Mouse (Mus musculus) lung, postnatal 0 days (tissue): ENCODE measurements around the gene Spata20. TPM values are rescaled to one million over a fixed set of nuclear protein-coding genes. Genes with fewer than 3 reads are reported as not detected.

Source experiments
- ATAC-seq: fragments of 200-750 bp; cut with Nextera tagmentation; 2 replicates; pipeline ENCODE4 v1.8.0; 2017; ENCODE audit warnings: moderate library complexity
- DNase-seq: peaks from one replicate; pipeline ENCODE4 v3.0.0-alpha.2; 2016; ENCODE audit warnings: low spot score
- H3K27ac ChIP-seq: fragments of 300-500 bp; sonication (generic); 2 replicates; pipeline ENCODE4 v1.5.1; 2014; ENCODE audit warnings: antibody characterized with exemption, mild to moderate bottlenecking, low read length, mixed read lengths
- H3K27me3 ChIP-seq: fragments of 300-500 bp; sonication (generic); replicated peaks from 2 replicates; pipeline ENCODE4 v1.6.1; 2014; ENCODE audit warnings: low read length, mixed read lengths; ENCODE audit not compliant: insufficient read depth
- H3K36me3 ChIP-seq: fragments of 300-500 bp; sonication (generic); 2 replicates; pipeline ENCODE4 v1.6.1; 2014; ENCODE audit warnings: low read length, mixed read lengths; ENCODE audit not compliant: insufficient read depth
- H3K4me1 ChIP-seq: fragments of 300-500 bp; sonication (generic); 2 replicates; pipeline ENCODE4 v1.6.1; 2014; ENCODE audit warnings: antibody characterized with exemption, low read depth, low read length, mixed read lengths; ENCODE audit not compliant: insufficient read depth
- H3K4me2 ChIP-seq: fragments of 300-500 bp; sonication (generic); replicated peaks from 2 replicates; pipeline ENCODE4 v1.6.1; 2014; ENCODE audit warnings: low read depth, mild to moderate bottlenecking, low read length, moderate library complexity, mixed read lengths
- H3K4me3 ChIP-seq: fragments of 300-500 bp; sonication (generic); 2 replicates; pipeline ENCODE4 v1.5.1; 2014; ENCODE audit warnings: low read depth, low read length
- H3K9ac ChIP-seq: fragments of 300-500 bp; sonication (generic); replicated peaks from 2 replicates; pipeline ENCODE4 v1.6.1; 2014; ENCODE audit warnings: low read depth, mild to moderate bottlenecking
- H3K9me3 ChIP-seq: fragments of 300-500 bp; sonication (generic); 2 replicates; pipeline ENCODE4 v1.6.1; 2016; ENCODE audit warnings: low read length, mixed read lengths
- CTCF ChIP-seq: IDR thresholded peaks from 2 replicates; pipeline ENCODE4 v1.5.1; 2016; ENCODE audit warnings: antibody characterized with exemption, mild to moderate bottlenecking
- EP300 ChIP-seq: IDR thresholded peaks from 2 replicates; pipeline ENCODE4 v1.6.1; 2016; ENCODE audit warnings: antibody characterized with exemption, mild to moderate bottlenecking, control low read depth
- WGBS: fragments of 180-500 bp; shearing (Covaris S2); extraction: QIAGEN DNeasy Blood & Tissue Kit; methylation state at CpG from one replicate; pipeline ENCODE4 v1.1.7; 2014; 5-methylcytosine and 5-hydroxymethylcytosine counted together
- polyA plus RNA-seq: library from polyadenylated mRNA; unstranded; fragments of >200 nt; fragmentation: Nextera tagmentation; extraction: Ambion mirVana; gene quantifications from 2 replicates; pipeline ENCODE4 v1.2.1, GENCODE M21; 2015

The Spata20 gene
- polyA plus RNA-seq, 1 experiment from 2014 or later, result 0.14 TPM

DNA sequence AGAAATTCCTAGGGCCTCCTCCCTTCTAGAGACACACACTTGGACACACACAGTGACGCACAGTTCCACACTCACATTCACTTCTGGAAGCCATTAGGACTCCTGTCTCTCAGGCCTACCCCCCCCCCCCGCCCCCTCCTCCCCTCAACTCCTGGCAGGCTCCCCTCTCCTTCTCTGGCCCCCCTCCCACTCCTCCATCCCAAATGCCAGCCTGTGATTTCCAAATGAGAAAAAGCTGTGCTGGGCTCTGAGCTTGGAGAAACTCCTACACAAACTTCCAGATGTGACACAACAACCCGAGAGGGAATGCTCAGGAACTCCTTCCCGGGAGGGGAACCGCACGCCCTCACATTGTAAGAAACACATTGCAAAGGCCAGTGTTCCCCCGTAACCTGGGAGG is 15.6 kb downstream of the Spata20 start:
- TF ChIP-seq EP300, result no peak
- no peak for TF ChIP-seq CTCF
- Histone ChIP-seq H3K9ac (no peak overlapping the region), H3K4me3 (no peak overlapping the region), H3K9me3 (no peaks in the 10 kb centered on the region), H3K4me1 (peaks cover 20% of the 10 kb centered on the region), H3K36me3 (no peaks in the 10 kb centered on the region), H3K27me3 (peaks cover 16% of the 10 kb centered on the region), H3K27ac (no peak overlapping the region), H3K4me2 (no peak overlapping the region)
- peak; percentile 39 for DNase-seq
- WGBS, result 47% methylated on average over 7 of the region's 7 CpGs
- ATAC-seq, result no peak

DNA sequence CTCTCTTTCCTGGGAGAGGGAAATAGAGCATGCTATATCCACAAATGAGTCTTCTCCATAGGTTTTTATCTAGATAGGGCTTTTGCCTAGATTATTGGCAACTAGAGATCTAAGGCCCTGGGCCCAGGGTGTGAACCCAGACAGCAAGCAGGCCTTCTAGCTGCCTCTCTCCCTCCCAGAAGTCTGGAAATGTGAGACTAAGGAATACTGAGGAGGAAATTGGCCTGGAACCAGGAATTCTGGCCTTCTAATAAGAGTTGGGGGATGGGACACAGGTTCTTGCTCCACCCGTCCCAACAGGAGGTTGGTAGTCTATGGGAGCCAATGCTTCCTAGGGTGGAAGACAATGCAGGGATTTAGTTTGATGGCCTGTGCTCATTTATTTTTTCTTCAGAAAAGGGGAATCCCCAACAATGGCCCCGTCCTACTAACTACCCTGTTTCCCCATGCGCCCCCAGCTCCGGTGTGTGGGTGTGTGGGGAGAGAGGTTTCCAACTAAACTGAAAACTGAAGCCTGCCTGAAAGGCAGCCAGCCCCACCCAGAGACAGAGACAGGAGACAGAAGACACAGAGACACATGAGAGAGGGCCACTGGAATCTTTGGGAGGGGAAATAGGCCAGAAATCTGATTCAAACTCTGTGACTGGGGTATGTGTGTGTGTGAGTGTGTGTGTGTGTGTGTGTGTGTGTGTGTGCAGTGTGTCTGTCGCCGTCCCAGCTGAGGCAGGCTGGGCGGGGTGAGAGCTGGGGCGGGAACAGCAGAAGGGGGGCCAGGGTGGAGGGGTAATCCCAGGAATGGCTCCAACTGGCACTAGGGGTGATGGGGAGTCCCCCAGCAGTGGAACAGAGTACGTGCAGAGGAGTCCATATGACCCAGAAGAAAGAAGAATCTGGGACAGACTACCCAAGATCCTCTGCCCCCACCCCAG is 16.6 kb downstream of the Spata20 start:
- no peak overlapping the region for H3K4me2 ChIP-seq
- no peaks in the 10 kb centered on the region for H3K9me3 ChIP-seq
- no peak overlapping the region for H3K9ac ChIP-seq
- no peaks in the 10 kb centered on the region for H3K36me3 ChIP-seq
- no peak overlapping the region for H3K4me3 ChIP-seq
- H3K27me3 ChIP-seq, result peaks cover 13% of the 10 kb centered on the region; the same call in 1 of the 2 replicates
- peak overlapping the region; percentile 51 for H3K27ac ChIP-seq
- DNase-seq (peak; percentile 55), ATAC-seq (peak; percentile 46)
- H3K4me1 ChIP-seq, result peaks cover 18% of the 10 kb centered on the region
- no peak for TF ChIP-seq CTCF
- TF ChIP-seq EP300, result no peak; the same call in 1 of the 2 replicates
- 43% methylated on average over 8 of the region's 9 CpGs for WGBS

DNA sequence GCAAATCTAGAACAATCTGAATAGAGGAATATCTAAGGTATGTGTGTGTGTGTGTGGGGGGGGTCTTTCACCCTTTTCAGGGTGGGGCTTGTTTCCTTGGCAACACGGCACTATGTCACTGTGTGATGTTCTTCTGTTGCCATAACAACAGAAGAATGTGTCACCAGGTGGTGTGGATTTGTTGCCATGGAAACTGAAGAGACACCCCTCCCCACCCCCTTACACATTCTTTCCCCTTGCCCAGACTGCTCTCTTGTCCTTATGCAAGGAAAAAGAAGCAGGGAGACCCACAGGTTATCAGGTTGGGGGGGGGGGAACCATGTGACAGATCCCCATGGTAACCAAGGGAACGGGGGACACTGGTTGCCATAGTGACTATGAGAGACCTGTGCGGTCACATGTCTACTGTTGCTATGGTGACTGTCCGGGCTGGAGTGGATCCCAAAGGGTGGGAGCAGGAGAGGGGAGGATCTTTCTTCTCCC is 17.4 kb downstream of the Spata20 start:
- peaks cover 15% of the 10 kb centered on the region for H3K4me1 ChIP-seq
- H3K9ac ChIP-seq, result no peak overlapping the region
- no peaks in the 10 kb centered on the region for H3K36me3 ChIP-seq
- DNase-seq, result peak; percentile 41
- H3K27ac ChIP-seq, result no peak overlapping the region
- WGBS, result 28% methylated on average over 4 of the region's 4 CpGs
- no peak for TF ChIP-seq CTCF
- TF ChIP-seq EP300, result no peak
- no peaks in the 10 kb centered on the region for H3K9me3 ChIP-seq
- H3K27me3 ChIP-seq, result peaks cover 11% of the 10 kb centered on the region; the same call in 1 of the 2 replicates
- H3K4me2 ChIP-seq, result no peak overlapping the region
- no peak overlapping the region for H3K4me3 ChIP-seq
- no peak for ATAC-seq

DNA sequence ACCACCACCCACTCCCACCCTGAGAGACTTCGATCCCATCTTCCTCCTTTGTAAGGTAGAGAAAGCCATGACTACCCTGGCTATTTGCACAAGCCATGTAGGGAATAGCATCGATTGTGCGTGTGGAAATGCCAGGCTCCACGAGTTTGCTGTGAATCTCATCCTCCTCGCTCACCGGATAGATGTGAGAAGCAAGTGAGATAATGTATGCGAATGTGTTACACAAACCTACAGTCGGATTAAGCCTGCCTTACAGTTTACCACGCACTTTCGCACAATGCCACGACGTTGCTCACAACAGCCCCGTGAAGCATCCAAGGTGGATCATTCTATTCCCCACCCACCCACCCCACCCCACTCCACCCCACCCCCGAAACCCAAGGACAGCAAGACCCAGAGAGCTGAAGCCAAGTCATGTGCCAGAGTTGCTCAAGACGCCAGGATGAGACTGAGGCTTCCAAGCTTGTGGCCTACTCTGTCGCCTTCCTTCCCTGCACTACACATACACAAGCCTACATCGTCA is 19.6 kb downstream of the Spata20 start:
- no peaks in the 10 kb centered on the region for H3K36me3 ChIP-seq
- no peaks in the 10 kb centered on the region for H3K27me3 ChIP-seq
- WGBS, result 82% methylated on average over 16 of the region's 17 CpGs
- ATAC-seq (peak; percentile 41), DNase-seq (peak; percentile 56)
- no peak overlapping the region for H3K4me3 ChIP-seq
- H3K9ac ChIP-seq, result no peak overlapping the region
- TF ChIP-seq EP300, result no peak
- TF ChIP-seq CTCF, result no peak
- H3K4me2 ChIP-seq, result no peak overlapping the region
- H3K9me3 ChIP-seq, result no peaks in the 10 kb centered on the region
- H3K4me1 ChIP-seq, result peaks cover 9% of the 10 kb centered on the region; the same call in 1 of the 2 replicates
- no peak overlapping the region for H3K27ac ChIP-seq

DNA sequence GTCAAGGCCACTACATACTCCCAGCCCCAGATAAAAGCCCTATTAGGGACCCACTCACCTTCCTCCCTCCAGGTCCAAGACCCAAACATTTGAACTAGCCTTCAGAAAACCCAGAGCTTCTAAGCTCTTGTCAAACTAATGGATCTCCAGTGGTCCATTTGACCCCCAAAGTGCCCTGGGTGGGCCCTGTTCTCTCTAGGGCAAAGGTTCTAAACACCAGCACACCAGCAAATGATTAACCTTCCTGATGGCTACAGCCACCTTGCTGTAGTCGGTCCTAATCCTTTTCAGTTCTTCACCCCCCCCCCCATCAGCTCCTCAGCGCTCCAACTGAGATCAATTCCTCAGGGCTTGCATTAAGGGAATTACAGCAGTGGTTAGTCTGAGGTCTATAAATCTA is 21.8 kb downstream of the Spata20 start:
- TF ChIP-seq EP300 (no peak), CTCF (no peak)
- H3K4me1 ChIP-seq, result peaks cover 5% of the 10 kb centered on the region; the same call in 1 of the 2 replicates
- WGBS, result 53% methylated on average over 2 of the region's 2 CpGs

DNA sequence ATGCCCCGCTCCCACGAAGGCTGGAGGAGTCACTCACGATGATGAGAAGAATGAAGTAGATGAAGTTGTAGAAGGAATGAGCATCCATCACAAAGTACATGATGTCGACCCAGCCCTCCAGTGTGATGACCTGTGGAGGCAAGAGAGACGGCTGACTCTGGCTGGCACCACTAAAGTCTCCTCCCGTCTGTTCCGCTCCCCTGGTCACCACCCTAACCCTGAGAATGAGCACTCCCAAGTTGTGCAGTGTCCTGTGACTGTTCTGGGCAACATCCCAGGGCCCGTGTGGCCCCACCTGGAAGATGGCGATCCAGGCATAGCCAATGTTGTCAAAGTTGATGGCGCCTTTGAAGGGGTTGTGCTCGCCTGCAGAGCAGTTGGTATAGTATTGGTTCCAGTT is 24.1 kb downstream of the Spata20 start:
- ATAC-seq (no peak), DNase-seq (no peak)
- H3K27ac ChIP-seq, result no peak overlapping the region
- no peaks in the 10 kb centered on the region for H3K36me3 ChIP-seq
- H3K27me3 ChIP-seq, result no peaks in the 10 kb centered on the region
- no peaks in the 10 kb centered on the region for H3K4me1 ChIP-seq
- no peak overlapping the region for H3K4me2 ChIP-seq
- H3K4me3 ChIP-seq, result no peak overlapping the region
- H3K9ac ChIP-seq, result no peak overlapping the region
- no peak for TF ChIP-seq CTCF
- TF ChIP-seq EP300, result no peak
- 82% methylated on average over 11 of the region's 11 CpGs for WGBS
- H3K9me3 ChIP-seq, result no peaks in the 10 kb centered on the region

More for the DNA sequence above, 21.8 kb downstream of the Spata20 start:
- no peaks in the 10 kb centered on the region for H3K9me3 ChIP-seq
- ATAC-seq, result no peak
- H3K4me2 ChIP-seq, result no peak overlapping the region
- H3K27me3 ChIP-seq, result no peaks in the 10 kb centered on the region
- DNase-seq, result no peak
- no peak overlapping the region for H3K4me3 ChIP-seq
- H3K27ac ChIP-seq, result no peak overlapping the region
- no peaks in the 10 kb centered on the region for H3K36me3 ChIP-seq
- H3K9ac ChIP-seq, result no peak overlapping the region
